Mouse (Mus musculus): Measurements from ENCODE around the gene Siah1a.

Siah1a gene

GRCm38 (mm10) chr8:86745221-86745934 is at the start of gene Siah1a, which contains the start of gene Gm10638:
Gene Siah1a, minus strand, starts transcription at chr8:86745934.
Gene Gm10638, plus strand, starts transcription at chr8:86745699.
- DNase-seq (ENCODE audit: low spot score in 2 of 2) = peak; percentile 71 to 72

DNA sequence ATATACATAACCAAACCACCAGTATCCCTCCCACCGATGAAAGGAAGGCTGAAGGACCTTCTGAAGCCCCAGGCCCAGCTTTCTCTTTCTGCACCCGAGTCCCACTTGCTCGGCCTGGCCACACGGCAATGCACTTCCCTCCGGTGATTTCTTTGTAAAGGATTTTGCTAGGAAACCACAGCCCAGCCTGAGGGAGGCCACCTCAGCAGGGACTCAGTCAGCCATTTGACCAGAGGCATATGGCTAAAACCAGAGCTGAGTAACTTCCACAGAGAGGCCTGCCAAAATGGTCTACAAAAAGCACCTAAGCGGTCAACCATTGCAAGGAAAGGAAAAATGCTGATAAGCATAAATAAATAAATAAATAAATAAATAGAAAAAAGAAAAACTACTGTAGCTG is 49.0 kb upstream of the Siah1a start:
- no peak for DNase-seq (ENCODE audit: low spot score in 2 of 2)

GRCm38 (mm10) chr8:86791542-86791941 is 45.8 kb upstream of the Siah1a start:
- DNase-seq (ENCODE audit: low spot score in 2 of 2) = no peak

DNA sequence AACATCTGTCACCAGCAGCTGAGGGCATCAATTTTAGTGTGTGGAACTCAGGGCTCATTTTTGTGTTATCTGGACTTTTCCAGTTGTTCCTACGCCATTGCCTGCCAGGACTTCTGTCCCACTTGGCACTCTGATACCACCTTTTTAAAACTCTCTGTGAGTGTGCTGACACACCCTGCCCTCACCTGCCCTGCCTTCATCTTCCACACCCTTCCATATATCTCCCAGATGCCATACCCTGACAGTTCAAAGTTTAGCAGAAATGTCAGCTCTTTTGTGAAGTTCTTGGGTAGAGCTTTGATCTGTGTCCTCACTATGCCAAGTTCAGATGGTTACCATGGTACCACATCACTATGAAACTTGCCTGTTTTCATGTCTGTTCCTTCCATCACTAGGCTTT is 43.8 kb upstream of the Siah1a start:
- DNase-seq (ENCODE audit: low spot score in 2 of 2) = no peak

- DNase-seq (ENCODE audit: low spot score in 2 of 2) = no peak
These were observed 42.2 kb upstream of the Siah1a start for GRCm38 (mm10) chr8:86787891-86788420.

GRCm38 (mm10) chr8:86786498-86786897 is 40.8 kb upstream of the Siah1a start:
- DNase-seq (ENCODE audit: low spot score in 2 of 2) = no peak

DNA sequence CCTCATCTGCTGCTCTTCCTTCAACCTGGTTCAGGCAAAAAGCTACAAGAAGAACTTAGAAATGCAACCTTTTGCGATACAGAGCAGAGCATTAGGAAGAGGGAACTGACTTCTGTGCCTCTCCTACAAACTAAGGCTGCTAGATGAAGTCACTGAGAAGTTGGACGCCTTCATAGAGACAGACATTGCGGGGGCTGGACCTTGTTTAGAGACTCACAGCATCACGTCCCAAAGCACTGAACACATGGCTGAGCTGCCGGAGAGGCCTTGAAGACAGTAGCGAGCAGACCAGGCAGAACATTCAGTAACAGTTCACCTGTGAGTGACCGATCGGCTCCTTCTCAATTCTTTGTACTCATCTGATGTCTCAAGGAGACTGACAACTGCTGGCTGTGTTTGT is 35.4 kb upstream of the Siah1a start:
- no peak for DNase-seq (ENCODE audit: low spot score in 2 of 2)

GRCm38 (mm10) chr8:86779207-86779606 is 33.5 kb upstream of the Siah1a start:
- DNase-seq (ENCODE audit: low spot score in 2 of 2) = no peak

GRCm38 (mm10) chr8:86769945-86770715 is 24.4 kb upstream of the Siah1a start:
- DNase-seq (ENCODE audit: low spot score in 2 of 2) = no peak

GRCm38 (mm10) chr8:86768499-86768898 is 22.8 kb upstream of the Siah1a start:
- DNase-seq (ENCODE audit: low spot score in 2 of 2) = no peak

DNA sequence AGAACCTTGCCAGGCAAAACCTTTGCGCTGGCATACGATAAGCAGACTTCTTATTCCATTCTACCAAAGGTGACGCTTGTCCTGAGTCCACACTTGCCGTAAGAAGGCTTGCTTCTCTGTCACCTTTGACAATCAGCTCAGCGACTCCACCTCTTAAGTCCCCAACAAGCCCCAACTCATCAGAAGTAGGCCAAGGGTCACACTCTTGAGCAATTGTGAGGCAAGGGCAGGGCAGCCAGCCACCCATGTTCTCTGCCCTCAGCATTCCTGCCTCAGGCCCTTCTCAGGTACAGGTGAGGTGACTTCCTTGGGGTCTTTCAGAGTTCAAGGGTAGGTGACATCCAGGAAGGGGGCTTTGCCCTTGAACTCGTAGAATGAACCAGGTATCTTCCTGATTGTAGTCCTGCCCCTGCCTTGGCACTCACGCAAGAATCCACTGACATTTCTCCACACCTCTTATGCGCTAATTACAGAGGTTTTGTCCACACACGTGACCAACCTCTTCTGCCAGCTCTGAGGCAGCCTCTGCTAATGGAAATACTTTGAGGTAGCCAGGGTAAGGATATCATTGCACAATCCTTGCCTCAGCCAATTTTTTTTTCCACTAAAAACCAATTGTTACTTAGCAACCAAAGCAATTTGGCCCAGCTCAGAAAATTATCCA is 20.9 kb upstream of the Siah1a start:
- DNase-seq (ENCODE audit: low spot score in 2 of 2) = no peak

- DNase-seq (ENCODE audit: low spot score in 2 of 2) = no peak
These were observed 19.9 kb upstream of the Siah1a start for GRCm38 (mm10) chr8:86765669-86766068.

DNA sequence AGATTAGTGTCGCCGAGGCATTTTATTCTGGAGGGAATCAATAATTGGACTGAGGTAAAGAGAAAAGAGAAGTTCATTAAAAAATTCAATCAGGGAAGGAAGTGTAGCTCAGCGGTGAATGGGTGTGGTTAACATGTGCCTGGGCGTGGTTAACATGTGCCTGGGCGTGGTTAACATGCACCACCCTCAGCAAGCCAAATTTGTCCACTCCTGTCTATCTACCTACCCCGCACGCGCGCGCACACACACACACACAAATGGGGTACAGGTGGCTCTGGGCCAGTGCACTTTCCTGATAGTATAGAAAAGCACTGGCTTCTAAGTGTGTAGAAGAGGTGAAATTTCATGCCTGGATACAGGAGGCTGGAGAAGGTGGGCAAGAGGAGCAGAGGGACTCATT is 19.4 kb upstream of the Siah1a start:
- no peak for DNase-seq (ENCODE audit: low spot score in 2 of 2)

GRCm38 (mm10) chr8:86762806-86763205 is 17.1 kb upstream of the Siah1a start:
- DNase-seq (ENCODE audit: low spot score in 2 of 2) = no peak

DNA sequence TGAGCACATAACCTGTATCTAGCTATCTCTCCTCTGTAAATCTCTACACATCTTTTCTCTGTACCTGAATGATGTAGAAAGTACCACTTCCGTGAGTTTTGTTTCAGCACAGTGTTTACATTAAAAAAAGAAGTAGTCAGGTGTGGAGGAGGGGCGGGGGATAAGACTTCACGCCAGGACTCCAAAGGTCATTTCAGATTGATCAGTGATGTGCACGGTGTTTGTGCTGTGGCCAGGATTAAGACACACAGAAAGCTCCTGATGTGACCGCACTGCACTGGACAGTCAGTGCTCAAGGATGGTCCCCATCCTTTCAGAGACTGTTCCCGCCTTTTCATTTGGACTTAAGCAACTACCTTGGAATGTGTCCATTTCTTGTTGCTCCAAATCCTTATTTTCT is 15.0 kb upstream of the Siah1a start:
- DNase-seq (ENCODE audit: low spot score in 2 of 2) = no peak

GRCm38 (mm10) chr8:86759090-86759491 is 13.4 kb upstream of the Siah1a start:
- no peak for DNase-seq (ENCODE audit: low spot score in 2 of 2)

DNA sequence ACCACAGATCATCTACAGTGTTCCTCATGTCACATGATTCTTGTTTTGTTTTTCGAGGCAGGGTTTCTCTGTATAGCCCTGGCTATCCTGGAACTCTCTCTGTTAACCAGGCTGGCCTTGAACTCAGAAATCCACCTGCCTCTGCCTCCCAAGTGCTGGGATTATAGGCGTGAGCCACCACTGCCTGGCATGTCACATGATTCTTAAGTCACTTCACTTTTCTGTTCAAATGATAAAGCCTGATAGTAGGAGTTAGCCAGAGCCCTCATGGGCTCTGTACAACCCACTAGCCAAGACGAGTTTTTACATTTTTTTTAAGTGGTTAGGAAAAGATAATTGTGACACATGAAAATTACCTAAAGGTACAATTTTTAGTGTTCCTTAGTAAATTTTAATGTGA is 12.9 kb upstream of the Siah1a start:
- DNase-seq (ENCODE audit: low spot score in 2 of 2) = no peak

DNA sequence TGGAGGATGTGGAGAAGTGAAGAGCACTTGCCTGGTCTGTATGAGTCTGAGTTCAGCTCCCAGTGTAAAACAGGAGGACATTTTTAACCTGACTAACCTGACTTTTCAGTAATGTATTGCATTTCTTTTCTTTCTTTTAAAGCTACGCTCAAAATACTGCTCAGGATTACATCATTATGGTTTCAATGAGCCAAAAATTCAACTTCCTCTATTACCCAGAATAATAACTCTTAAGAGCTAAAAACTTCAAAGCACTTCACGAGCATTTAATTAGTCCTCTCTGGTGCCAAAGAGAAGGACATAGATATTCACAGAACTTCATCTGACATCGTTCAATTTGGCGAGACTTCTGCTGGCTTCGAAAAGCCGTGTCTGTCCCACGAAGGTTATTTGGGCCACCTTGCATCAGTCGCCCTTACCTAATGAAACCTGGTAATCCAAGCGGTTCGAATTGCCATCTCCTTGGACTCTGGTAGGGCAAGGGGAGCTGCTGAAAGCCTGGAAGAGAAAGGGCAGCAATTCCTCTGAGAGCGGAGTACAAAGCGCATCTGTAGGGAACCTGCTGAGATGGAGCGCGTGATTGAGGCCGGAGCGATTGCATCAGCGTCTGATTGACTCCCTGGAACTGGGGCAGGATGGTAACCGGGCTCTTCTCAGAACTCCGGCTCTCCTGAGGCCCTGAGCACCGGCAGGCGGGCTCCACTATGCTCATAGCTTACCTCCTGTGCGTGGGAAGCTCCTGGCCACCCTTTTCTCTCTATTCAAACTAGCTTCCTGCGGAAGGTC is 11.4 kb upstream of the Siah1a start:
- peak in 1 of 2 experiments; percentile 42 for DNase-seq (ENCODE audit: low spot score in 2 of 2)

DNA sequence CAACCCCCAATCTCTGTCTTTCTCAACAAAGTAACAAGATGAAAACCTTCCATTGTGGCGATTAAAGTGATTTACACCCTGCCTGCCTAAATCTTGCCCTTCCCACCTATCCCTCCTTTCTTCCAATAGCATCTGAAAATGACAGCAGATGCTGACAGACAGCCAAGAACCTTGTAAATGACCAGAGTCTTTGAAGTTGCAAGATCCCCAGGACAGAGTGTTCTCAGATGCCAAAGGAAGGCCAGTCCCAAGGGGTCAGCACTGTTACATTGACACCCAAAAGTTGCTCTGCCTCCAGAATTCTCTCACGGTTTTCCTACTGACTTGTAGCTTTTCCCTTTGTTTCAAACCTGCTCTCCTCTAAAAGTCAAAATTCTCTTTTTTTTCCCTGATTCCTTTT is 4.1 kb upstream of the Siah1a start:
- DNase-seq (ENCODE audit: low spot score in 2 of 2) = no peak

DNA sequence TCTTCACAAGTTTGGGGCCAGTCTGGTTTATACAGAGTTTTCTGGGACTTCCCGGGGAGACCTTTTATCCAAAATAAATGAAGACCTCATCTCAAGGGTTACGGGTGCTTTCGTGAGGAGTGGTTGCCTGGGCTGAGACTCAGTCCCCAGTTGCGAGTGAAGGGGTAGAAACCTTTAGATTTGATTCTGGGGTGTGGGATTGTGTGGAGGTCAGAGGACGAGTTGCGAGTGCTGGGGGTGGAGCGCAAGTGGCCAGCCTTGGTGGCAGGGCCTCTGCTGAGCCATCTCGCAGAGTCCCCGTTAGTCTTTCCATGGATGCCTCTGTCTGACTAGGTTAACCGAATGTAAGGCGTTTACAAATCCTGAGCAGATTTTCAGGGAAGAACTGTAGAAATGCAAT is 777 bp upstream of the Siah1a start:
- no peak for DNase-seq (ENCODE audit: low spot score in 2 of 2)

DNA sequence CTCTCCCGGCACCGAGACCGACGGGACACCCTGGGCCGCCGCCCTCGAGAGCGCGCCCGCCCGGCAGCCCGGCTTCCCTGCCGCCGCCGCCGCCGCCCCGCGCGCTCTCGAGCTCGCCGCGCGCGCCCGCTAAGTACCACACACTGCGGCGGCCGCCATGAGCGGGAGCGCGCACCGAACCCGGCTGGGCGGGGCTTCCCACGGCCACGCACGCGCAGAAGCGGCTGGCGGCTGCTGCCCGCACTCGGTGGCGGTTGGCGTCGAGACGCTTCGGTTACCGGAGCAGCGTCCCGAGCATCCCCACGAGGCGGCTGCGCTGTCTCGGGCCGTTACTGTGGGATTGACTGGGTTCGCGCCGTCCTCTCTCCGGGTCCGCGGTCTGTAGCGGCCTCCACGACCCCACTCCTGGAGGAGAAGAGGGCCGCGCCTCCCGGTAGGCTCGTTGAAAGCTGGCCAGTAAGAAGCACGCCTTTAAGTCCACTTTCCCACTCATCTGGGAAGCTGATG is 254 bp upstream of the Siah1a start:
- DNase-seq (ENCODE audit: low spot score in 2 of 2) = peak; percentile 95 to 96

All from right cerebral cortex, postnatal 10 days (tissue).